ENCODE assay signal across 8 mouse cellular contexts in the genomic region with DNA sequence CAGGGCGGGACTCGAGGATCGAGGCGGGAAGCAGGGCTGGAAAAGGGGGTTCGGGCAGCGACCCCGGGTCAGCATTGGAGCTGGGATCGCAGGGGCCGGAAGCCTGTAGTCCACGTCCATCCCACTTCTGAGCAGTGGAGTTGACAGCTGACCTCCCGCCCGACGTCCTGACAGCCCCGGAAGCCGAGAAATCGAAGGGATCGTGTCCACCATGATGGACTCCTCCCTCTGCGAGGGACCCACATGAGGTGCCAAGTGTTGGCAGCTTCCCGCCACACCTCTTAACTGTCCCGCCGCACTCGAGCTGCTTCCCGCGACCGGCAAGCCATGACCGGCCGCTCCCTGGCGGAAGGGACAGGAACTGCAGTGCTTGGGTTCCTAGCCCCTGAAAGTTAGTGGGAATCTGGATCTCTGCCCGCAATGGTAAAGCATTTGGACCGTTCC. TPM values are rescaled to one million over a fixed set of nuclear protein-coding genes. Genes with fewer than 3 reads are reported as not detected.
A peak's percentile ranks its signal among the peaks of the same experiment; 100 is the strongest.
DNase-seq lines count a peak whose midpoint lies in the region; ATAC-seq lines count a peak whose summit lies in the region.

No protein-coding gene starts in this region.

- H3K9ac ChIP-seq in limb, embryonic 12.5 days (replicated peaks): peak overlapping the region; percentile 68
- H3K9ac ChIP-seq in midbrain, embryonic 12.5 days (replicated peaks): peak overlapping the region; percentile 63

- WGBS in hindbrain, embryonic 10.5 days: 0% methylated on average over 30 of the region's 30 CpGs
- WGBS in limb, embryonic 12.5 days: under 1% methylated on average over 30 of the region's 30 CpGs
- under 1% methylated on average over 30 of the region's 30 CpGs for WGBS in midbrain, embryonic 12.5 days

- H3K9me3 ChIP-seq in erythroblast, embryonic 14.5 days (ENCODE audit: control insufficient read depth, low read length): no peaks in the 10 kb centered on the region
- H3K9me3 ChIP-seq in hindbrain, embryonic 10.5 days: no peaks in the 10 kb centered on the region
- no peaks in the 10 kb centered on the region for H3K9me3 ChIP-seq in limb, embryonic 12.5 days
- H3K9me3 ChIP-seq in midbrain, embryonic 12.5 days: no peaks in the 10 kb centered on the region

- peak; percentile 79 for ATAC-seq in limb, embryonic 12.5 days (ENCODE audit: insufficient number of reproducible peaks, insufficient read depth, low FRiP score, low TSS enrichment, low read depth)
- peak; percentile 85 for ATAC-seq in midbrain, embryonic 12.5 days (ENCODE audit: low FRiP score, low read depth)

- peak overlapping the region; percentile 97 for H3K27ac ChIP-seq in hindbrain, embryonic 10.5 days
- peak overlapping the region; percentile 95 for H3K27ac ChIP-seq in limb, embryonic 12.5 days
- H3K27ac ChIP-seq in midbrain, embryonic 12.5 days (replicated peaks): peak overlapping the region; percentile 94

- peak; percentile 88 to 89 for DNase-seq in kidney, adult 8-10 months
- DNase-seq in kidney, adult 18-20 months: no peak
- peak; percentile 84 to 89 for DNase-seq in adrenal gland, postnatal 36 days
- peak; percentile 89 for DNase-seq in hindbrain, embryonic 10.5 days (ENCODE audit: low spot score)
- DNase-seq in telencephalon, adult 2 months (ENCODE audit: low read depth, low spot score): peak; percentile 41

- peak overlapping the region; percentile 83 for H3K4me3 ChIP-seq in erythroblast, embryonic 14.5 days (replicated peaks)
- peak overlapping the region; percentile 69 for H3K4me3 ChIP-seq in hindbrain, embryonic 10.5 days
- H3K4me3 ChIP-seq in limb, embryonic 12.5 days (replicated peaks): peak overlapping the region; percentile 59
- H3K4me3 ChIP-seq in midbrain, embryonic 12.5 days: peak overlapping the region; percentile 64

- peak overlapping the region; percentile 57 for H3K4me2 ChIP-seq in limb, embryonic 12.5 days
- H3K4me2 ChIP-seq in midbrain, embryonic 12.5 days (replicated peaks): peak overlapping the region; percentile 76

- H3K27me3 ChIP-seq in erythroblast, embryonic 14.5 days (ENCODE audit: control insufficient read depth): no peaks in the 10 kb centered on the region
- H3K27me3 ChIP-seq in hindbrain, embryonic 10.5 days (ENCODE audit: insufficient read depth, poor library complexity, severe bottlenecking): no peaks in the 10 kb centered on the region
- H3K27me3 ChIP-seq in limb, embryonic 12.5 days: no peaks in the 10 kb centered on the region
- no peaks in the 10 kb centered on the region for H3K27me3 ChIP-seq in midbrain, embryonic 12.5 days

- peaks cover 40% of the 10 kb centered on the region for H3K4me1 ChIP-seq in erythroblast, embryonic 14.5 days (ENCODE audit: control insufficient read depth)
- peaks cover 24% of the 10 kb centered on the region for H3K4me1 ChIP-seq in hindbrain, embryonic 10.5 days (replicated peaks)
- peaks cover 14% of the 10 kb centered on the region for H3K4me1 ChIP-seq in limb, embryonic 12.5 days (replicated peaks)
- H3K4me1 ChIP-seq in midbrain, embryonic 12.5 days: peaks cover 16% of the 10 kb centered on the region

- H3K36me3 ChIP-seq in erythroblast, embryonic 14.5 days (ENCODE audit: control insufficient read depth): peaks cover 18% of the 10 kb centered on the region
- H3K36me3 ChIP-seq in hindbrain, embryonic 10.5 days: peaks cover 12% of the 10 kb centered on the region
- peaks cover 10% of the 10 kb centered on the region; the same call in 1 of the 2 replicates for H3K36me3 ChIP-seq in limb, embryonic 12.5 days
- H3K36me3 ChIP-seq in midbrain, embryonic 12.5 days: peaks cover 8% of the 10 kb centered on the region; the same call in 1 of the 2 replicates

RNA-seq across cellular contexts. Expression of a gene that starts 0.4 kb away (rescaled TPM):
- total RNA-seq in adrenal gland, postnatal 36 days (2021): 10 to 100 TPM; 25.6 to 27.0 TPM
- polyA plus RNA-seq in erythroblast, embryonic 14.5 days (2012): 7.1 and 9.3 TPM in 2 replicates
- polyA plus RNA-seq in hindbrain, embryonic 10.5 days (2016; fragmentation: Nextera tagmentation; extraction: Ambion mirVana): 56.1 and 70.9 TPM in 2 replicates
- 48.0 and 52.7 TPM in 2 replicates for polyA plus RNA-seq in limb, embryonic 12.5 days (2016; fragmentation: Nextera tagmentation; extraction: Ambion mirVana)
- polyA plus RNA-seq in midbrain, embryonic 12.5 days (2016; fragmentation: Nextera tagmentation; extraction: Ambion mirVana): 58.0 and 58.1 TPM in 2 replicates

RNA-seq across cellular contexts. Expression of a gene that starts 15.7 kb away (rescaled TPM):
- 10 to 100 TPM; 32.0 to 32.8 TPM for total RNA-seq in adrenal gland, postnatal 36 days (2021)
- 2.4 and 2.6 TPM in 2 replicates for polyA plus RNA-seq in erythroblast, embryonic 14.5 days (2012)
- polyA plus RNA-seq in hindbrain, embryonic 10.5 days (2016; fragmentation: Nextera tagmentation; extraction: Ambion mirVana): 14.7 and 14.9 TPM in 2 replicates
- 17.0 and 17.7 TPM in 2 replicates for polyA plus RNA-seq in limb, embryonic 12.5 days (2016; fragmentation: Nextera tagmentation; extraction: Ambion mirVana)
- 20.5 and 21.1 TPM in 2 replicates for polyA plus RNA-seq in midbrain, embryonic 12.5 days (2016; fragmentation: Nextera tagmentation; extraction: Ambion mirVana)

RNA-seq across cellular contexts. Expression of a gene that starts 25.8 kb away (rescaled TPM):
- total RNA-seq in adrenal gland, postnatal 36 days (2021): under 1 TPM in 1 of 2 experiments, not detected in 1; 0.03 TPM
- under 0.01 TPM in 1 of 2 replicates, not detected in the other for polyA plus RNA-seq in erythroblast, embryonic 14.5 days (2012)
- polyA plus RNA-seq in hindbrain, embryonic 10.5 days (2016; fragmentation: Nextera tagmentation; extraction: Ambion mirVana): 0.05 and 0.13 TPM in 2 replicates
- polyA plus RNA-seq in limb, embryonic 12.5 days (2016; fragmentation: Nextera tagmentation; extraction: Ambion mirVana): 0.04 and 0.08 TPM in 2 replicates
- 0.03 TPM in 1 of 2 replicates, not detected in the other for polyA plus RNA-seq in midbrain, embryonic 12.5 days (2016; fragmentation: Nextera tagmentation; extraction: Ambion mirVana)

RNA-seq across cellular contexts. Expression of a gene that starts 30.4 kb away (rescaled TPM):
- total RNA-seq in adrenal gland, postnatal 36 days (2021): not detected
- polyA plus RNA-seq in erythroblast, embryonic 14.5 days (2012): not detected in 2 replicates
- polyA plus RNA-seq in hindbrain, embryonic 10.5 days (2016; fragmentation: Nextera tagmentation; extraction: Ambion mirVana): 1.3 and 4.5 TPM in 2 replicates
- 0.71 TPM in 1 of 2 replicates, not detected in the other for polyA plus RNA-seq in limb, embryonic 12.5 days (2016; fragmentation: Nextera tagmentation; extraction: Ambion mirVana)
- 0.34 TPM in 1 of 2 replicates, not detected in the other for polyA plus RNA-seq in midbrain, embryonic 12.5 days (2016; fragmentation: Nextera tagmentation; extraction: Ambion mirVana)

RNA-seq across cellular contexts. Expression of a gene that starts 30.6 kb away (rescaled TPM):
- 100 to 1,000 TPM; 544 to 638 TPM for total RNA-seq in adrenal gland, postnatal 36 days (2021)
- polyA plus RNA-seq in erythroblast, embryonic 14.5 days (2012): 59.2 and 65.3 TPM in 2 replicates
- polyA plus RNA-seq in hindbrain, embryonic 10.5 days (2016; fragmentation: Nextera tagmentation; extraction: Ambion mirVana): 387 and 460 TPM in 2 replicates
- 337 and 349 TPM in 2 replicates for polyA plus RNA-seq in limb, embryonic 12.5 days (2016; fragmentation: Nextera tagmentation; extraction: Ambion mirVana)
- 464 and 467 TPM in 2 replicates for polyA plus RNA-seq in midbrain, embryonic 12.5 days (2016; fragmentation: Nextera tagmentation; extraction: Ambion mirVana)
